Mouse (Mus musculus) urinary bladder, adult 18-20 months (tissue): ENCODE measurements at regions not wholly inside any gene's neighbourhood (a gene's known extent, or its start where the extent isn't known, plus 50 kb on each side); places are given as distances from the start of the nearest gene placed in this dataset.

Source experiments
- DNase-seq, 2 experiments: peaks; one replicate each; pipeline ENCODE4 v3.0.0; 2022; ENCODE audit warnings: low spot score in 2 of 2, mixed read lengths in 2 of 2

DNA sequence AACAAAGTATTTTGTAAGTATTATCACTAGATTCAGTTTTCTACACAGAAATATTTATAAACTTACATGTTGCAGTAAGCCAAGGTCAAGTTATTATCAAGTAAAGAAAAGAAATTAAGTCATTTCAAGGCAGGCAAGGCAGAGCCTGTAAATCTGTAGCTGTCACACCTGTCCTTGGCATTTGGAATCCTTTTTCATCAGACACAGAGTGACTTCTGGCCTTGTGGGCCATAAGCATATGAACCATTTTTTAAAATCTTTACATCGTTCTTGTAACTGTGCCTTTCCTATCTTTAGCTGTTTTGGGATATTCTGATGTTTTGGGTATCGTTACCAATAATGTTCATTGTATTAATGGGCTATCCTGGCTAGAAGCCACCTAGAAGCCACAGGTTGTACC, 76.7 kb upstream of the Frmd4a start:
- DNase-seq: no peak

DNA sequence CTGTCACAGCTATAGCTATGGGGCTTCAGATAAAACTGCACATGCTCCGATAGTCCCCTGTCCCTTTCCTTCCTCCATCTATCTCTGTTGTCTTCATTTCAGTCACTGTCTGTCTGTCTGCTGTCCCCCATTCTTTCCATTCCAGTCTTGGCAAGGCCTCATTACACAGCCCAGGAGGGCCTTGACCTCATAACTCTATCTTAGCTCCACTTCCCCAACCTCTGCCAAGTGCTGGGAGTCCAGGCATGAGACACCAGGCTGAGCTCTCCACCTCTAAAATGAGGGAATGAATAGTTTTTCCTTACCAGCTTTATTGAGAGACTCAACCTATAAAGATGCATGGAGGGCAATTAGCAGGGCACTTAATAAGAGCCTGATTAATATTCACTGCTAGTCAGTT, 76.0 kb upstream of the Frmd4a start:
- no peak for DNase-seq

- DNase-seq: no peak
Observed at GRCm38 (mm10) chr2:3947432-3947831, 70.1 kb upstream of the Frmd4a start.

GRCm38 (mm10) chr2:3948331-3948730, 69.2 kb upstream of the Frmd4a start:
- no peak for DNase-seq

GRCm38 (mm10) chr2:3957491-3957890, 60.0 kb upstream of the Frmd4a start:
- no peak for DNase-seq

GRCm38 (mm10) chr2:3958065-3958641, 59.4 kb upstream of the Frmd4a start:
- DNase-seq: peak; percentile 21 to 27

- DNase-seq: no peak
Observed at GRCm38 (mm10) chr2:3958711-3959110, 58.8 kb upstream of the Frmd4a start.

DNA sequence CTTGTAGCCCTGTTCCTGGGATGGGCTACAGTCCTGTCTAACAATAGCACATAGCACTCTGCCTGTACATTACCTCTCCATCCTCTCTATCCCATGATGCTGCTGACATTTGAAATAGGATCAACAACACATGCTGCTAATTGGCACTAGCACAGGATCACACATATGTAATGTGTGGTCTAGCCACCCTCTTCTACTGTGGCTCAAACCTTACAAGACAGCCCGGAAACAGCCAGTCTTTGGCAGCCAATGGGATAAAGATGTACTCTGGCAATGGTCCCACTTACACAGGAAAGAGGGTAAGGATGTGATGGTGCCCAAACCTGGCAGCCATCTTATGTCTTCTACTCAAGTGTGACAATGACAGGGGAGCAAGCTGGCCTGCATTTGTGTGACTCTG, 58.3 kb upstream of the Frmd4a start:
- no peak for DNase-seq

GRCm38 (mm10) chr2:3960213-3960612, 57.3 kb upstream of the Frmd4a start:
- no peak for DNase-seq

- no peak for DNase-seq
Observed at GRCm38 (mm10) chr2:3964351-3964750, 53.2 kb upstream of the Frmd4a start.
